Mouse (Mus musculus) forebrain, postnatal 0 days (tissue): Measurements from ENCODE around the gene Nfatc2. TPM values are rescaled to one million over a fixed set of nuclear protein-coding genes. Genes with fewer than 3 reads are reported as not detected.

Experiments
- ATAC-seq: fragments of 200-750 bp; cut with Nextera tagmentation; 2 replicates; pipeline ENCODE4 v1.8.0; 2017; ENCODE audit warnings: mild to moderate bottlenecking, moderate library complexity
- DNase-seq: peaks from one replicate; pipeline ENCODE4 v3.0.0-alpha.2; 2015
- H3K27ac ChIP-seq: fragments of 300-500 bp; sonication (generic); 2 replicates; pipeline ENCODE4 v1.5.1; 2014; ENCODE audit warnings: low read depth, mild to moderate bottlenecking, antibody characterized with exemption, low read length, moderate library complexity, mixed read lengths
- H3K27me3 ChIP-seq: fragments of 300-500 bp; sonication (generic); 2 replicates; pipeline ENCODE4 v1.6.1; 2014; ENCODE audit warnings: mild to moderate bottlenecking, low read length, mixed read lengths; ENCODE audit not compliant: insufficient read depth
- H3K36me3 ChIP-seq: fragments of 300-500 bp; sonication (generic); 2 replicates; pipeline ENCODE4 v1.6.1; 2014; ENCODE audit warnings: mild to moderate bottlenecking, moderate library complexity; ENCODE audit not compliant: insufficient read depth
- H3K4me1 ChIP-seq: fragments of 300-500 bp; sonication (generic); 2 replicates; pipeline ENCODE4 v1.6.1; 2014; ENCODE audit warnings: antibody characterized with exemption; ENCODE audit not compliant: insufficient read depth
- H3K4me2 ChIP-seq: fragments of 300-500 bp; sonication (generic); 2 replicates; pipeline ENCODE4 v1.6.1; 2014; ENCODE audit warnings: low read depth, mild to moderate bottlenecking, moderate library complexity
- H3K4me3 ChIP-seq: fragments of 300-500 bp; sonication (generic); 2 replicates; pipeline ENCODE4 v1.5.1; 2014; ENCODE audit warnings: low read depth, low read length, mixed read lengths
- H3K9ac ChIP-seq: fragments of 300-500 bp; sonication (generic); 2 replicates; pipeline ENCODE4 v1.6.1; 2014; ENCODE audit warnings: mild to moderate bottlenecking
- H3K9me3 ChIP-seq: fragments of 300-500 bp; sonication (generic); 2 replicates; pipeline ENCODE4 v1.6.1; 2016; ENCODE audit warnings: low read length
- CTCF ChIP-seq: sonication (generic); IDR thresholded peaks from 2 replicates; pipeline ENCODE4 v1.5.1; 2016; ENCODE audit warnings: antibody characterized with exemption, control low read depth, low read depth
- WGBS: fragments of 180-500 bp; shearing (Covaris S2); extraction: QIAGEN DNeasy Blood & Tissue Kit; methylation state at CpG from one replicate; pipeline ENCODE4 v1.1.7; 2014; 5-methylcytosine and 5-hydroxymethylcytosine counted together
- polyA plus RNA-seq: library from polyadenylated mRNA; unstranded; fragments of >200 nt; fragmentation: Nextera tagmentation; extraction: Ambion mirVana; gene quantifications from 2 replicates; pipeline ENCODE4 v1.2.1, GENCODE M21; 2015
- total RNA-seq: library from RNA; depleted of rRNA; stranded (reverse); fragments of >200 nt; gene quantifications from 2 replicates; pipeline ENCODE4 v1.2.3, GENCODE M21; 2014

The Nfatc2 gene
- total and polyA plus RNA-seq, 2 experiments from 2014 or later: 3.1 to 3.2 TPM

- H3K36me3 ChIP-seq: no peaks in the 10 kb centered on the region
- H3K27me3 ChIP-seq: peaks cover 4% of the 10 kb centered on the region; the same call in 1 of the 2 replicates
- H3K27ac ChIP-seq: no peak overlapping the region
- peaks cover 16% of the 10 kb centered on the region; the same call in 1 of the 2 replicates for H3K4me1 ChIP-seq
- TF ChIP-seq CTCF: no peak
- ATAC-seq (no peak), DNase-seq (no peak)
- no peak overlapping the region for H3K9ac ChIP-seq
- no peaks in the 10 kb centered on the region for H3K9me3 ChIP-seq
- no peak overlapping the region for H3K4me3 ChIP-seq
- H3K4me2 ChIP-seq: no peak overlapping the region
- WGBS: 55% methylated on average over 8 of the region's 8 CpGs
Observed at GRCm38 (mm10) chr2:168587159-168587558, 14.3 kb downstream of the Nfatc2 start.

GRCm38 (mm10) chr2:168586512-168586911 lies 14.9 kb downstream of the Nfatc2 start:
- H3K36me3 ChIP-seq: no peaks in the 10 kb centered on the region
- WGBS: 85% methylated on average over 12 of the region's 12 CpGs
- no peak overlapping the region for H3K9ac ChIP-seq
- H3K4me3 ChIP-seq: no peak overlapping the region
- H3K9me3 ChIP-seq: no peaks in the 10 kb centered on the region
- no peak for ATAC-seq
- H3K27me3 ChIP-seq: peaks cover 4% of the 10 kb centered on the region; the same call in 1 of the 2 replicates
- no peak overlapping the region for H3K27ac ChIP-seq
- no peak for DNase-seq
- no peak overlapping the region for H3K4me2 ChIP-seq
- peaks cover 16% of the 10 kb centered on the region; the same call in 1 of the 2 replicates for H3K4me1 ChIP-seq
- no peak for TF ChIP-seq CTCF

GRCm38 (mm10) chr2:168584857-168585256 lies 16.6 kb downstream of the Nfatc2 start:
- H3K4me3 ChIP-seq: no peak overlapping the region
- H3K9me3 ChIP-seq: no peaks in the 10 kb centered on the region
- no peak overlapping the region for H3K27ac ChIP-seq
- no peak for TF ChIP-seq CTCF
- H3K4me1 ChIP-seq: peaks cover 14% of the 10 kb centered on the region; the same call in 1 of the 2 replicates
- H3K4me2 ChIP-seq: no peak overlapping the region
- H3K27me3 ChIP-seq: no peaks in the 10 kb centered on the region
- 55% methylated on average over 6 of the region's 6 CpGs for WGBS
- H3K9ac ChIP-seq: no peak overlapping the region
- DNase-seq (no peak), ATAC-seq (no peak)
- H3K36me3 ChIP-seq: no peaks in the 10 kb centered on the region

- Histone ChIP-seq H3K27ac (no peak overlapping the region), H3K9me3 (no peaks in the 10 kb centered on the region), H3K4me3 (no peak overlapping the region), H3K36me3 (no peaks in the 10 kb centered on the region), H3K4me1 (peaks cover 10% of the 10 kb centered on the region; the same call in 1 of the 2 replicates), H3K4me2 (no peak overlapping the region), H3K27me3 (no peaks in the 10 kb centered on the region), H3K9ac (no peak overlapping the region)
- WGBS: 69% methylated on average over 8 of the region's 8 CpGs
- DNase-seq (no peak), ATAC-seq (no peak)
- no peak for TF ChIP-seq CTCF
Observed at GRCm38 (mm10) chr2:168584408-168584807, 17.0 kb downstream of the Nfatc2 start.

GRCm38 (mm10) chr2:168583084-168583483 lies 18.4 kb downstream of the Nfatc2 start:
- 88% methylated on average over 5 of the region's 5 CpGs for WGBS
- no peaks in the 10 kb centered on the region for H3K9me3 ChIP-seq
- no peak overlapping the region for H3K4me3 ChIP-seq
- no peak overlapping the region for H3K9ac ChIP-seq
- no peak for DNase-seq
- no peak for ATAC-seq
- no peaks in the 10 kb centered on the region for H3K4me1 ChIP-seq
- TF ChIP-seq CTCF: no peak
- H3K4me2 ChIP-seq: no peak overlapping the region
- no peaks in the 10 kb centered on the region for H3K36me3 ChIP-seq
- no peak overlapping the region for H3K27ac ChIP-seq
- H3K27me3 ChIP-seq: no peaks in the 10 kb centered on the region

GRCm38 (mm10) chr2:168581207-168581854 lies 20.1 kb downstream of the Nfatc2 start:
- WGBS: 28% methylated on average over 6 of the region's 6 CpGs
- H3K27me3 ChIP-seq: no peaks in the 10 kb centered on the region
- DNase-seq: no peak
- TF ChIP-seq CTCF: no peak
- H3K36me3 ChIP-seq: no peaks in the 10 kb centered on the region
- no peaks in the 10 kb centered on the region for H3K9me3 ChIP-seq
- no peak overlapping the region for H3K9ac ChIP-seq
- ATAC-seq: no peak
- H3K4me3 ChIP-seq: no peak overlapping the region
- no peaks in the 10 kb centered on the region for H3K4me1 ChIP-seq
- H3K27ac ChIP-seq: no peak overlapping the region
- H3K4me2 ChIP-seq: no peak overlapping the region

- no peaks in the 10 kb centered on the region for H3K9me3 ChIP-seq
- 52% methylated on average over 22 of the region's 22 CpGs for WGBS
- DNase-seq (no peak), ATAC-seq (no peak)
- no peaks in the 10 kb centered on the region for H3K27me3 ChIP-seq
- no peak overlapping the region for H3K27ac ChIP-seq
- no peak for TF ChIP-seq CTCF
- H3K4me2 ChIP-seq: no peak overlapping the region
- no peak overlapping the region for H3K9ac ChIP-seq
- H3K4me1 ChIP-seq: no peaks in the 10 kb centered on the region
- no peak overlapping the region for H3K4me3 ChIP-seq
- no peaks in the 10 kb centered on the region for H3K36me3 ChIP-seq
Observed at GRCm38 (mm10) chr2:168580295-168580915, 21.1 kb downstream of the Nfatc2 start.
